9 mouse cellular contexts compared by ENCODE assay signal in genomic region chr4:135153260-135154088, GRCm38 (mm10). TPM values are rescaled to one million over a fixed set of nuclear protein-coding genes. Genes with fewer than 3 reads are reported as not detected.
DNase-seq lines count a peak whose midpoint lies in the region; ATAC-seq lines count a peak whose summit lies in the region.
"Had no signal": no experiment of that assay in that cellular context is flagged by ENCODE, and none has a peak within 500 bp of the region (broad histone marks: within the 10 kb centered on the region; RNA-seq: fewer than 3 reads in every experiment).

No protein-coding gene starts in this region.

- DNase-seq in cerebellum, postnatal 25 days: peak; percentile 24 to 55
- DNase-seq in cerebellum, adult 9-11 months: no peak
- DNase-seq in 416B (ENCODE audit: low read depth): peak; percentile 60
- no peak for DNase-seq in embryonic facial prominence, embryonic 14.5 days (ENCODE audit: low spot score)
- peak; percentile 27 for DNase-seq in kidney, postnatal 14 days
- DNase-seq in neural tube, embryonic 11.5 days (ENCODE audit: low spot score): peak; percentile 59
- DNase-seq in right cerebral cortex, postnatal 36 days (ENCODE audit: low spot score in 2 of 2): no peak
- DNase-seq in layer of hippocampus, postnatal 14 days (ENCODE audit: low spot score in 2 of 2): no peak

- peaks cover 98% of the 10 kb centered on the region for H3K27me3 ChIP-seq in embryonic facial prominence, embryonic 14.5 days (replicated peaks; ENCODE audit: control insufficient read depth, insufficient read depth, low read length)
- peaks cover 100% of the 10 kb centered on the region for H3K27me3 ChIP-seq in neural tube, embryonic 11.5 days (ENCODE audit: control insufficient read depth, insufficient read depth, low read length)

- 2% methylated on average over 26 of the region's 39 CpGs for WGBS in embryonic facial prominence, embryonic 14.5 days
- 1% methylated on average over 38 of the region's 39 CpGs for WGBS in neural tube, embryonic 11.5 days

- no peaks in the 10 kb centered on the region for H3K36me3 ChIP-seq in embryonic facial prominence, embryonic 14.5 days (ENCODE audit: control insufficient read depth, insufficient read depth, low read length)
- H3K36me3 ChIP-seq in neural tube, embryonic 11.5 days (ENCODE audit: control insufficient read depth, insufficient read depth, low read length): no peaks in the 10 kb centered on the region
- H3K36me3 ChIP-seq: G1E had no signal

- H3K9me3 ChIP-seq in embryonic facial prominence, embryonic 14.5 days (ENCODE audit: control insufficient read depth, low read length): no peaks in the 10 kb centered on the region
- H3K9me3 ChIP-seq in neural tube, embryonic 11.5 days (ENCODE audit: control insufficient read depth, low read length): no peaks in the 10 kb centered on the region

- peaks cover 15% of the 10 kb centered on the region for H3K4me1 ChIP-seq in embryonic facial prominence, embryonic 14.5 days (ENCODE audit: control insufficient read depth, insufficient read depth, low read length)
- 0 out of 2 replicates have a peak, but pooled peaks cover 2% of the 10 kb centered on the region for H3K4me1 ChIP-seq in neural tube, embryonic 11.5 days (ENCODE audit: control insufficient read depth, insufficient read depth, low read length)

- ATAC-seq in embryonic facial prominence, embryonic 14.5 days (ENCODE audit: low read depth): no peak
- ATAC-seq in neural tube, embryonic 11.5 days (ENCODE audit: insufficient read depth, low FRiP score, low TSS enrichment): no peak

- H3K4me3 ChIP-seq in embryonic facial prominence, embryonic 14.5 days (ENCODE audit: low read depth, low read length): peak overlapping the region; percentile 45
- peak overlapping the region; percentile 31; the same call in 1 of the 2 replicates for H3K4me3 ChIP-seq in neural tube, embryonic 11.5 days (ENCODE audit: low read depth, low read length)

- H3K4me2 ChIP-seq in embryonic facial prominence, embryonic 14.5 days (ENCODE audit: low read depth, low read length): peak overlapping the region; percentile 67
- no peak overlapping the region for H3K4me2 ChIP-seq in neural tube, embryonic 11.5 days (ENCODE audit: low read depth)

- H3K27ac ChIP-seq in embryonic facial prominence, embryonic 14.5 days (replicated peaks; ENCODE audit: low read depth, low read length): no peak overlapping the region
- no peak overlapping the region for H3K27ac ChIP-seq in neural tube, embryonic 11.5 days (ENCODE audit: low read depth, low read length)

- H3K9ac ChIP-seq in embryonic facial prominence, embryonic 14.5 days (ENCODE audit: low read depth, low read length): peak overlapping the region; percentile 57; the same call in 1 of the 2 replicates
- no peak overlapping the region for H3K9ac ChIP-seq in neural tube, embryonic 11.5 days (ENCODE audit: low read length)

RNA-seq across cellular contexts. Expression of gene Runx3, which starts 33.0 kb away (rescaled TPM):
- polyA plus RNA-seq in embryonic facial prominence, embryonic 14.5 days (2014; fragmentation: Nextera tagmentation; extraction: Ambion mirVana): 2.3 and 2.4 TPM in 2 replicates
- polyA plus RNA-seq in neural tube, embryonic 11.5 days (2014; fragmentation: Nextera tagmentation; extraction: Ambion mirVana): 2.2 and 3.0 TPM in 2 replicates
- not detected for total RNA-seq in layer of hippocampus, postnatal 14 days (2021)

Comparison
In these comparisons a context has a peak if more than half of its experiments do, and no peak if none do; other contexts are left out.
1. DNase-seq: peak in cerebellum, postnatal 25 days (2 of 2), 416B (single experiment), kidney, postnatal 14 days (single experiment) and neural tube, embryonic 11.5 days (single experiment); none in cerebellum, adult 9-11 months (single experiment), embryonic facial prominence, embryonic 14.5 days (single experiment), right cerebral cortex, postnatal 36 days (0 of 2) and layer of hippocampus, postnatal 14 days (0 of 2).